Mouse (Mus musculus): ENCODE measurements around the gene Mgll. TPM values are rescaled to one million over a fixed set of nuclear protein-coding genes. Genes with fewer than 3 reads are reported as not detected.

Mgll gene
- polyA plus RNA-seq, 1 experiment from 2014 or later: 19.3 TPM

- no peaks in the 10 kb centered on the region for H3K9me3 ChIP-seq (replicated peaks; ENCODE audit: control insufficient read depth, low read length)
- H3K4me2 ChIP-seq (ENCODE audit: low read length): no peak overlapping the region
- 0 out of 2 replicates have a peak, but pooled peaks have one; percentile 40 for ATAC-seq
- no peak overlapping the region for H3K27ac ChIP-seq (ENCODE audit: low read depth, low read length)
- no peak overlapping the region for H3K9ac ChIP-seq (ENCODE audit: low read length)
- no peaks in the 10 kb centered on the region for H3K4me1 ChIP-seq (ENCODE audit: control insufficient read depth, insufficient read depth, low read length)
- no peaks in the 10 kb centered on the region for H3K36me3 ChIP-seq (ENCODE audit: control insufficient read depth, insufficient read depth, low read length)
- no peak for DNase-seq (ENCODE audit: low spot score)
- no peaks in the 10 kb centered on the region for H3K27me3 ChIP-seq (replicated peaks; ENCODE audit: control insufficient read depth, insufficient read depth, low read length)
- no peak overlapping the region for H3K4me3 ChIP-seq (ENCODE audit: low read depth, low read length)
- 79% methylated on average over 23 of the region's 23 CpGs for WGBS
Observed at GRCm38 (mm10) chr6:88809091-88810037, 85.2 kb downstream of the Mgll start.

DNA sequence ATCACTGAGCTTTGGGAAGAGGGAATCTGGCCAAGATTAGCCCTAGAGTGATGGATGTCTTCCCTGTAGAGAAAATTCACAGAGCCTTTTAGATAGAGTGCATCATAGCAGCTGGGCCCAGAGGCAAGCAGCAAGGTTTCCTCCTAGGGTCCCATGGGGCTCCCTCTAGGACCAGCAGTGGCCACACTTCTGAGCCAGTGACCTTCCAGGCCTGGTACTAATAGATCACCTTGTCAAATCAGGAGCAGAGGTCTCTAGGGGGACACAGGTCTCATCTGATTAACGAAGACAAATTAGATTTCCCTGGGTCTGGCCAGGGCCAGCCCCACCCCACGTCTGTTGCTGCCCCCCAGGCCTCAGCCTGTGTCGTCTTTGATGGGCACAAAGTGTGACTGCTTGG lies 86.1 kb downstream of the Mgll start:
- Histone ChIP-seq H3K27ac (ENCODE audit: low read depth, low read length) (no peak overlapping the region), H3K4me3 (ENCODE audit: low read depth, low read length) (no peak overlapping the region), H3K9me3 (replicated peaks; ENCODE audit: control insufficient read depth, low read length) (no peaks in the 10 kb centered on the region), H3K4me1 (ENCODE audit: control insufficient read depth, insufficient read depth, low read length) (no peaks in the 10 kb centered on the region), H3K9ac (ENCODE audit: low read length) (no peak overlapping the region), H3K27me3 (replicated peaks; ENCODE audit: control insufficient read depth, insufficient read depth, low read length) (no peaks in the 10 kb centered on the region), H3K36me3 (ENCODE audit: control insufficient read depth, insufficient read depth, low read length) (no peaks in the 10 kb centered on the region), H3K4me2 (ENCODE audit: low read length) (no peak overlapping the region)
- DNase-seq (ENCODE audit: low spot score): no peak
- no peak for ATAC-seq
- 58% methylated on average over 3 of the region's 3 CpGs for WGBS

DNA sequence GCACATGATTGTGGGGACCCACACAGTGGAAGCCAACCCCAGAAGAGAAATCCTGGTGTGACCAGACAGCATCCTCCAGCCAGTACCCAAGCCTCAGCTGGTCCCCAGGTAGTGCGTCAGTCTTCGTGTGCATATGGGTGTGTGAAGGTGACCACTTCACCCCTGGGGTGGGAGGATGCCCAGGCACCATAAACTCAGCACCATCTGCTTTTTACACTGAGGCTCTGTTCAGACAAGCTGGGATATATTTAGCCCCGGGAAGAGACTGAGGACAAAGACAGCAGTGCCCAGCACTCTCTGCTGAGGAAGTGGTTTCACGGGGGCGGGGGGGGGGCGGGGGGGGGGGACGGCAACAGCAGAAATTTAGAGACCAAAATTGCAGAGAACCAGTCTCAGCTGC lies 87.2 kb downstream of the Mgll start:
- no peak overlapping the region for H3K4me2 ChIP-seq (ENCODE audit: low read length)
- 70% methylated on average over 3 of the region's 7 CpGs for WGBS

DNA sequence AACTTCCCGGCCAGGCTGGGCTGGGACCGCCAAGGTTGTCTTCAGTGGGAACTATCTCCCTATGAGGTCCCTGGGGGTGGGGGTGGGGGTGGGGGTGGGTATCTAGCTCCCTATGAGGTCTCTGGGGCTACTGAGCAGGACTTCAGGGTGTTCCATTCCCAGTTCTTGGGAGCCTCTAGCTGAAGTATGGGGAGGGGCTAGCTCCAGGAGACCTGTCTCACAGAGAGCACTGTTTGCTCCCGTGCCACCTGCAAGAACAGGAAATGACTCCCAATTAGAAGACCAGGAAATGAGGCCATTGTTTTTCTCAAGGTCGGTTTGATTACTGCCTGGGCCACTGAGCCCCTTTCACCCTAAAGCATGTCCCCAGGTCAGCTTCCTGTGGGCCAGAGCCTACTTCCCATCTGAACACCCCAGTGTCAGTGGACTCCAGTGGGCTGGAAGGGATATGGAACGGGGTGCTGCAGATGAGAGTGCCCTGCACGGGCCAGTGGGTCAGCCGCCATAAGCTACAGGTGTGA lies 87.7 kb downstream of the Mgll start:
- no peaks in the 10 kb centered on the region for H3K27me3 ChIP-seq (replicated peaks; ENCODE audit: control insufficient read depth, insufficient read depth, low read length)
- no peaks in the 10 kb centered on the region for H3K4me1 ChIP-seq (ENCODE audit: control insufficient read depth, insufficient read depth, low read length)
- ATAC-seq (no peak), DNase-seq (ENCODE audit: low spot score) (no peak)
- no peaks in the 10 kb centered on the region for H3K9me3 ChIP-seq (replicated peaks; ENCODE audit: control insufficient read depth, low read length)
- H3K27ac ChIP-seq (ENCODE audit: low read depth, low read length): no peak overlapping the region
- H3K36me3 ChIP-seq (ENCODE audit: control insufficient read depth, insufficient read depth, low read length): no peaks in the 10 kb centered on the region
- no peak overlapping the region for H3K9ac ChIP-seq (ENCODE audit: low read length)
- no peak overlapping the region for H3K4me2 ChIP-seq (ENCODE audit: low read length)
- WGBS: 67% methylated on average over 7 of the region's 7 CpGs
- no peak overlapping the region for H3K4me3 ChIP-seq (ENCODE audit: low read depth, low read length)

More for the DNA sequence above, 87.2 kb downstream of the Mgll start:
- Histone ChIP-seq H3K9ac (ENCODE audit: low read length) (no peak overlapping the region), H3K27ac (ENCODE audit: low read depth, low read length) (no peak overlapping the region), H3K4me1 (ENCODE audit: control insufficient read depth, insufficient read depth, low read length) (no peaks in the 10 kb centered on the region), H3K9me3 (replicated peaks; ENCODE audit: control insufficient read depth, low read length) (no peaks in the 10 kb centered on the region), H3K27me3 (replicated peaks; ENCODE audit: control insufficient read depth, insufficient read depth, low read length) (no peaks in the 10 kb centered on the region), H3K4me3 (ENCODE audit: low read depth, low read length) (no peak overlapping the region), H3K36me3 (ENCODE audit: control insufficient read depth, insufficient read depth, low read length) (no peaks in the 10 kb centered on the region)
- ATAC-seq (no peak), DNase-seq (ENCODE audit: low spot score) (no peak)

DNA sequence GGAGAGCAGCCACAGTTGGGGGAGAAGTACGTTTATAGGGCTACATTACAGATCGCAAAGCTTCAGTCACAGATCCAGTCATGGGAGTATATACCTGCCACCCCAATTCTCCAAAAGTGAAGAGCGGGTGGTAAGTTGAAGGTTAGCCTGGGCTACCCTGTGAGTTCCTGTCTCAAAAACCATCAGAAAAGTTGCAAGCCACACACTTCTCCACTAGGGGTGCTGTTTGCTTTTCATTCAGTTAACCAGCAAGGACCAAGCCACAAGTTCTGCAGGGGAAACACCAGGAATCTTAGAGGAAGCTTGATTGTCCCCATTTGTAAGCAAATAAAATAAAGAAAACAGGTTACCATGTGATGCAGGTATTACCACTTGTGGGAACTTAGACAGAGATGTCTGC lies 88.7 kb downstream of the Mgll start:
- H3K9ac ChIP-seq (ENCODE audit: low read length): no peak overlapping the region
- peak; percentile 71 for DNase-seq (ENCODE audit: low spot score)
- H3K4me2 ChIP-seq (ENCODE audit: low read length): no peak overlapping the region
- no peak for ATAC-seq
- WGBS: 69% methylated on average over 3 of the region's 3 CpGs
- no peaks in the 10 kb centered on the region for H3K4me1 ChIP-seq (ENCODE audit: control insufficient read depth, insufficient read depth, low read length)
- no peaks in the 10 kb centered on the region for H3K36me3 ChIP-seq (ENCODE audit: control insufficient read depth, insufficient read depth, low read length)
- H3K9me3 ChIP-seq (replicated peaks; ENCODE audit: control insufficient read depth, low read length): no peaks in the 10 kb centered on the region
- no peak overlapping the region for H3K27ac ChIP-seq (ENCODE audit: low read depth, low read length)
- no peaks in the 10 kb centered on the region for H3K27me3 ChIP-seq (replicated peaks; ENCODE audit: control insufficient read depth, insufficient read depth, low read length)
- no peak overlapping the region for H3K4me3 ChIP-seq (ENCODE audit: low read depth, low read length)

DNA sequence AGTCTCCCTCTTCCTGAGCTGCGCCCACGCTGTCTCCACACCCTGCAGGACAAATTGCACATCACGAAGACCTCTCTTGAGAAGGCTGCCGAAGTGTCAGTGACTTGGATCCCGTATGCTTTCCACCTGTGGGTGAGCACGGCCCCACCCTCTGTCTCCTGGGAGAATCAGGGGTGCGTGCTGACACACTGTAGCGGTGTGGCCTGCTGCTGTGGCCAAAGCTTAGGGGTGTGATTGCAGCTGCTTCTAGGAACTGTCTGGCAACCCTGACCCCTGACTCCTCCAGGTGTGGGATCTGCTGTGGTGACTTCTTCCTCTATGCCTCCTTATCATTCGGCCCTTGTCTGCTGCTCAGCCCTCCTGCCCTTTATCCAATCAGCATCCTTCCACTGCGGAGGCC lies 89.6 kb downstream of the Mgll start:
- Histone ChIP-seq H3K9me3 (replicated peaks; ENCODE audit: control insufficient read depth, low read length) (no peaks in the 10 kb centered on the region), H3K9ac (ENCODE audit: low read length) (no peak overlapping the region), H3K36me3 (ENCODE audit: control insufficient read depth, insufficient read depth, low read length) (no peaks in the 10 kb centered on the region), H3K4me3 (ENCODE audit: low read depth, low read length) (no peak overlapping the region), H3K27me3 (replicated peaks; ENCODE audit: control insufficient read depth, insufficient read depth, low read length) (no peaks in the 10 kb centered on the region), H3K4me2 (ENCODE audit: low read length) (no peak overlapping the region), H3K4me1 (ENCODE audit: control insufficient read depth, insufficient read depth, low read length) (no peaks in the 10 kb centered on the region), H3K27ac (ENCODE audit: low read depth, low read length) (no peak overlapping the region)
- 85% methylated on average over 10 of the region's 10 CpGs for WGBS
- no peak for ATAC-seq
- DNase-seq (ENCODE audit: low spot score): no peak

DNA sequence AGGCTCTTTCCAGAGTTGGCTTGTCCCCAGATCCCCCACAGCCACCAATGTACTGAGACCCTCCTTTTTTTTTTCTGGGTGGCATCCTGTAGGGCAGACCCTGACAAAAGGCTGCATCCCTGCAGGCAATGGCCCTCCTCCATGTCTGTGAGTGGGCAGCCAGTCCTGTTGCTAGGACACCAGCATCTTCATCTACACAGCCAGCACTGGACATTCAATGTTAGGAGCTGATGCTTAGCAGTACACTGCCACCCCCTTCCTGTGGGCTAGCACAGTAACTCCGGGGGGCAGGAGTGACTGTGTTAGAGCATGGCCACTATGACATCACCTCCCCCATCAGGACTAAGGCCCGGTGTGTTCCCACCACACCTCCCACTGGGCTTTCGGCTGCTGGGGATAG lies 90.8 kb downstream of the Mgll start:
- no peak overlapping the region for H3K4me2 ChIP-seq (ENCODE audit: low read length)
- DNase-seq (ENCODE audit: low spot score) (no peak), ATAC-seq (peak; percentile 45; the same call in 1 of the 2 replicates)
- H3K36me3 ChIP-seq (ENCODE audit: control insufficient read depth, insufficient read depth, low read length): no peaks in the 10 kb centered on the region
- 61% methylated on average over 3 of the region's 3 CpGs for WGBS
- H3K9ac ChIP-seq (ENCODE audit: low read length): no peak overlapping the region
- no peaks in the 10 kb centered on the region for H3K27me3 ChIP-seq (replicated peaks; ENCODE audit: control insufficient read depth, insufficient read depth, low read length)
- no peak overlapping the region for H3K27ac ChIP-seq (ENCODE audit: low read depth, low read length)
- H3K9me3 ChIP-seq (replicated peaks; ENCODE audit: control insufficient read depth, low read length): no peaks in the 10 kb centered on the region
- no peak overlapping the region for H3K4me3 ChIP-seq (ENCODE audit: low read depth, low read length)
- H3K4me1 ChIP-seq (ENCODE audit: control insufficient read depth, insufficient read depth, low read length): no peaks in the 10 kb centered on the region

DNA sequence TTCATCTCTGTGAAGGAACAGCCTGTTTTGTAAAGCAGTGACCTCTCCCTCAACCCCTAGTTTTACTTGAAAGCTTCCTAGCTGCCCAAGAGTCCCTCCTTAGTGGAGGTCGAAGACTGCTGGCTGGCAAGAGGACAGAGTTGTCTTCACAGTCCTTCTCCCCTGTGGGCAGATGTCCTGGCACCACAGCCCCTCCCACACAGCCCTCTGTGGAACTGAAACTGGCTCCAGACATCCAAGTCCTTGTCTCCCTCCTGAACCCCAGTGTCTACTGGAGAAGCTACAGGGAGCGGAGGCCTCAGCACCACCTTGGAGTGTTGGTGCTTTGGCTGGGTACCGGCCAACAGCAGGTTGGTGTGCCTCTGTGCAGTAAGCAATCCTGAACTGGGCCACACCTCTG lies 91.3 kb downstream of the Mgll start:
- H3K27ac ChIP-seq (ENCODE audit: low read depth, low read length): no peak overlapping the region
- H3K9ac ChIP-seq (ENCODE audit: low read length): no peak overlapping the region
- H3K9me3 ChIP-seq (replicated peaks; ENCODE audit: control insufficient read depth, low read length): no peaks in the 10 kb centered on the region
- H3K4me2 ChIP-seq (ENCODE audit: low read length): no peak overlapping the region
- no peaks in the 10 kb centered on the region for H3K27me3 ChIP-seq (replicated peaks; ENCODE audit: control insufficient read depth, insufficient read depth, low read length)
- WGBS: 85% methylated on average over 3 of the region's 3 CpGs
- DNase-seq (ENCODE audit: low spot score): no peak
- no peak overlapping the region for H3K4me3 ChIP-seq (ENCODE audit: low read depth, low read length)
- ATAC-seq: no peak
- H3K36me3 ChIP-seq (ENCODE audit: control insufficient read depth, insufficient read depth, low read length): no peaks in the 10 kb centered on the region
- no peaks in the 10 kb centered on the region for H3K4me1 ChIP-seq (ENCODE audit: control insufficient read depth, insufficient read depth, low read length)

- DNase-seq (ENCODE audit: low spot score) (no peak), ATAC-seq (no peak)
- H3K4me2 ChIP-seq (ENCODE audit: low read length): no peak overlapping the region
- H3K4me1 ChIP-seq (ENCODE audit: control insufficient read depth, insufficient read depth, low read length): no peaks in the 10 kb centered on the region
- WGBS: 75% methylated on average over 3 of the region's 3 CpGs
- no peak overlapping the region for H3K9ac ChIP-seq (ENCODE audit: low read length)
- H3K4me3 ChIP-seq (ENCODE audit: low read depth, low read length): no peak overlapping the region
- H3K27me3 ChIP-seq (replicated peaks; ENCODE audit: control insufficient read depth, insufficient read depth, low read length): no peaks in the 10 kb centered on the region
- no peak overlapping the region for H3K27ac ChIP-seq (ENCODE audit: low read depth, low read length)
- no peaks in the 10 kb centered on the region for H3K9me3 ChIP-seq (replicated peaks; ENCODE audit: control insufficient read depth, low read length)
- H3K36me3 ChIP-seq (ENCODE audit: control insufficient read depth, insufficient read depth, low read length): no peaks in the 10 kb centered on the region
Observed at GRCm38 (mm10) chr6:88816913-88817312, 92.7 kb downstream of the Mgll start.
